Mouse (Mus musculus): ENCODE measurements around the gene Rnf123. TPM values are rescaled to one million over a fixed set of nuclear protein-coding genes. Genes with fewer than 3 reads are reported as not detected.

Gene Rnf123
- total RNA-seq, 1 experiment from 2014 or later, result 40.5 TPM

GRCm38 (mm10) chr9:108052411-108052810 is 30.7 kb downstream of the Rnf123 start:
- no peak for ATAC-seq (replicated peaks in 1 of 2; ENCODE audit: insufficient read depth in 1 of 2, low FRiP score in 2 of 2, low TSS enrichment in 1 of 2, low read depth in 1 of 2, poor library complexity in 2 of 2, severe bottlenecking in 2 of 2)

GRCm38 (mm10) chr9:108051931-108052220 is 31.3 kb downstream of the Rnf123 start:
- no peak for ATAC-seq (replicated peaks in 1 of 2; ENCODE audit: insufficient read depth in 1 of 2, low FRiP score in 2 of 2, low TSS enrichment in 1 of 2, low read depth in 1 of 2, poor library complexity in 2 of 2, severe bottlenecking in 2 of 2)

GRCm38 (mm10) chr9:108051184-108051930 is 31.8 kb downstream of the Rnf123 start:
- no peak for ATAC-seq (replicated peaks in 1 of 2; ENCODE audit: insufficient read depth in 1 of 2, low FRiP score in 2 of 2, low TSS enrichment in 1 of 2, low read depth in 1 of 2, poor library complexity in 2 of 2, severe bottlenecking in 2 of 2)

GRCm38 (mm10) chr9:108049561-108050251 is 33.4 kb downstream of the Rnf123 start:
- ATAC-seq (replicated peaks in 1 of 2; ENCODE audit: insufficient read depth in 1 of 2, low FRiP score in 2 of 2, low TSS enrichment in 1 of 2, low read depth in 1 of 2, poor library complexity in 2 of 2, severe bottlenecking in 2 of 2), result no peak

- ATAC-seq (replicated peaks in 1 of 2; ENCODE audit: insufficient read depth in 1 of 2, low FRiP score in 2 of 2, low TSS enrichment in 1 of 2, low read depth in 1 of 2, poor library complexity in 2 of 2, severe bottlenecking in 2 of 2), result peak; percentile 88
These were observed 34.1 kb downstream of the Rnf123 start, which contains the start of gene Gmppb for GRCm38 (mm10) chr9:108049016-108049455. Gene Gmppb, plus strand, starts transcription at chr9:108049242.

GRCm38 (mm10) chr9:108048566-108048955 is 34.6 kb downstream of the Rnf123 start:
- ATAC-seq (replicated peaks in 1 of 2; ENCODE audit: insufficient read depth in 1 of 2, low FRiP score in 2 of 2, low TSS enrichment in 1 of 2, low read depth in 1 of 2, poor library complexity in 2 of 2, severe bottlenecking in 2 of 2), result no peak

GRCm38 (mm10) chr9:108047601-108048565 is 35.3 kb downstream of the Rnf123 start:
- ATAC-seq (replicated peaks in 1 of 2; ENCODE audit: insufficient read depth in 1 of 2, low FRiP score in 2 of 2, low TSS enrichment in 1 of 2, low read depth in 1 of 2, poor library complexity in 2 of 2, severe bottlenecking in 2 of 2), result no peak

GRCm38 (mm10) chr9:108046582-108046981 is 36.6 kb downstream of the Rnf123 start:
- no peak for ATAC-seq (replicated peaks in 1 of 2; ENCODE audit: insufficient read depth in 1 of 2, low FRiP score in 2 of 2, low TSS enrichment in 1 of 2, low read depth in 1 of 2, poor library complexity in 2 of 2, severe bottlenecking in 2 of 2)

- ATAC-seq (replicated peaks in 1 of 2; ENCODE audit: insufficient read depth in 1 of 2, low FRiP score in 2 of 2, low TSS enrichment in 1 of 2, low read depth in 1 of 2, poor library complexity in 2 of 2, severe bottlenecking in 2 of 2), result no peak
These were observed 38.2 kb downstream of the Rnf123 start for GRCm38 (mm10) chr9:108044751-108045492.

GRCm38 (mm10) chr9:108035331-108036156 is 47.6 kb downstream of the Rnf123 start:
- ATAC-seq (replicated peaks in 1 of 2; ENCODE audit: insufficient read depth in 1 of 2, low FRiP score in 2 of 2, low TSS enrichment in 1 of 2, low read depth in 1 of 2, poor library complexity in 2 of 2, severe bottlenecking in 2 of 2), result no peak

GRCm38 (mm10) chr9:108032126-108032525 is 51.0 kb downstream of the Rnf123 start:
- no peak for ATAC-seq (replicated peaks in 1 of 2; ENCODE audit: insufficient read depth in 1 of 2, low FRiP score in 2 of 2, low TSS enrichment in 1 of 2, low read depth in 1 of 2, poor library complexity in 2 of 2, severe bottlenecking in 2 of 2)

- ATAC-seq (replicated peaks in 1 of 2; ENCODE audit: insufficient read depth in 1 of 2, low FRiP score in 2 of 2, low TSS enrichment in 1 of 2, low read depth in 1 of 2, poor library complexity in 2 of 2, severe bottlenecking in 2 of 2), result no peak
These were observed 55.3 kb downstream of the Rnf123 start for GRCm38 (mm10) chr9:108027867-108028266.

GRCm38 (mm10) chr9:108026584-108026983 is 56.6 kb downstream of the Rnf123 start:
- ATAC-seq (replicated peaks in 1 of 2; ENCODE audit: insufficient read depth in 1 of 2, low FRiP score in 2 of 2, low TSS enrichment in 1 of 2, low read depth in 1 of 2, poor library complexity in 2 of 2, severe bottlenecking in 2 of 2), result no peak

- no peak for ATAC-seq (replicated peaks in 1 of 2; ENCODE audit: insufficient read depth in 1 of 2, low FRiP score in 2 of 2, low TSS enrichment in 1 of 2, low read depth in 1 of 2, poor library complexity in 2 of 2, severe bottlenecking in 2 of 2)
These were observed 59.9 kb downstream of the Rnf123 start for GRCm38 (mm10) chr9:108023216-108023615.

GRCm38 (mm10) chr9:108020741-108021140 is 62.4 kb downstream of the Rnf123 start:
- no peak for ATAC-seq (replicated peaks in 1 of 2; ENCODE audit: insufficient read depth in 1 of 2, low FRiP score in 2 of 2, low TSS enrichment in 1 of 2, low read depth in 1 of 2, poor library complexity in 2 of 2, severe bottlenecking in 2 of 2)

- no peak for ATAC-seq (replicated peaks in 1 of 2; ENCODE audit: insufficient read depth in 1 of 2, low FRiP score in 2 of 2, low TSS enrichment in 1 of 2, low read depth in 1 of 2, poor library complexity in 2 of 2, severe bottlenecking in 2 of 2)
These were observed 66.0 kb downstream of the Rnf123 start for GRCm38 (mm10) chr9:108017127-108017526.
